Mouse (Mus musculus) myocyte (in vitro differentiated cells): ENCODE data around the gene Rin1. TPM values are rescaled to one million over a fixed set of nuclear protein-coding genes. Genes with fewer than 3 reads are reported as not detected.

Source experiments
- H3K27me3 ChIP-seq: one replicate; pipeline ENCODE4 v1.6.1; 2011; ENCODE audit not compliant: control insufficient read depth, insufficient read depth, insufficient read length
- H3K36me3 ChIP-seq: one replicate; pipeline ENCODE4 v1.6.1; 2011; ENCODE audit not compliant: control insufficient read depth, insufficient read depth
- H3K4me2 ChIP-seq: one replicate; pipeline ENCODE4 v1.6.1; 2011; ENCODE audit warnings: low read depth, control low read depth
- H3K4me3 ChIP-seq: one replicate; pipeline ENCODE4 v1.5.1; 2011; ENCODE audit warnings: mild to moderate bottlenecking, control low read depth, moderate library complexity
- H3K79me2 ChIP-seq: one replicate; pipeline ENCODE4 v1.6.1; 2011; ENCODE audit not compliant: control insufficient read depth, insufficient read depth
- H3ac ChIP-seq: one replicate; pipeline ENCODE4 v1.6.1; 2011; ENCODE audit not compliant: control insufficient read depth, insufficient read length
- CEBPB ChIP-seq: IDR thresholded peaks from 2 replicates; pipeline ENCODE4 v1.6.1; 2011; ENCODE audit warnings: mild to moderate bottlenecking, moderate library complexity; ENCODE audit not compliant: poor library complexity, insufficient read depth, severe bottlenecking
- E2F4 ChIP-seq: IDR thresholded peaks from one replicate; pipeline ENCODE4 v1.6.1; 2011; ENCODE audit warnings: mild to moderate bottlenecking, control low read depth, moderate library complexity; ENCODE audit not compliant: insufficient read depth
- MAX ChIP-seq: IDR thresholded peaks from one replicate; pipeline ENCODE4 v1.6.1; 2011; ENCODE audit warnings: low read depth, mild to moderate bottlenecking, control low read depth
- MYOD1 ChIP-seq, 3 experiments: IDR thresholded peaks; one replicate each; pipeline ENCODE4 v1.6.1; 2011; ENCODE audit warnings: control low read depth in 2 of 3, low read depth in 2 of 3, mild to moderate bottlenecking in 2 of 3, moderate library complexity in 1 of 3; ENCODE audit not compliant: insufficient read length in 2 of 3, control insufficient read depth in 1 of 3
- MYOG ChIP-seq, 3 experiments: IDR thresholded peaks; one replicate each; pipeline ENCODE4 v1.6.1; 2011; ENCODE audit warnings: control low read depth in 2 of 3, low read depth in 2 of 3, mild to moderate bottlenecking in 2 of 3; ENCODE audit not compliant: insufficient read length in 2 of 3, control insufficient read depth in 1 of 3, insufficient read depth in 1 of 3
- POLR2A ChIP-seq: IDR thresholded peaks from one replicate; pipeline ENCODE4 v1.6.1; 2011; ENCODE audit warnings: low read depth, mild to moderate bottlenecking, control low read depth, moderate library complexity; ENCODE audit not compliant: insufficient read length
- POLR2AphosphoS2 ChIP-seq: IDR thresholded peaks from one replicate; pipeline ENCODE4 v1.6.1; 2011; ENCODE audit warnings: low read depth, control low read depth; ENCODE audit not compliant: insufficient read length
- REST ChIP-seq: IDR thresholded peaks from one replicate; pipeline ENCODE4 v1.6.1; 2011; ENCODE audit warnings: mild to moderate bottlenecking, control low read depth, moderate library complexity; ENCODE audit not compliant: insufficient read depth, insufficient read length
- SRF ChIP-seq: IDR thresholded peaks from one replicate; pipeline ENCODE4 v1.6.1; 2011; ENCODE audit warnings: low read depth; ENCODE audit not compliant: control insufficient read depth, insufficient read length
- TCF12 ChIP-seq: IDR thresholded peaks from one replicate; pipeline ENCODE4 v1.6.1; 2011; ENCODE audit warnings: mild to moderate bottlenecking, control low read depth; ENCODE audit not compliant: poor library complexity, insufficient read depth, severe bottlenecking
- TCF3 ChIP-seq: IDR thresholded peaks from one replicate; pipeline ENCODE4 v1.6.1; 2011; ENCODE audit warnings: low read depth, control low read depth; ENCODE audit not compliant: insufficient read length
- USF1 ChIP-seq: IDR thresholded peaks from one replicate; pipeline ENCODE4 v1.6.1; 2011; ENCODE audit warnings: low read depth, mild to moderate bottlenecking, control low read depth, moderate library complexity
- polyA plus RNA-seq: library from polyadenylated mRNA; unstranded; fragments of >200 nt; fragmentation: generic; extraction: Trizol; gene quantifications from one replicate; pipeline ENCODE4 v1.2.1, GENCODE M21; 2012; ENCODE audit warnings: missing spikeins

The Rin1 gene
- polyA plus RNA-seq, 1 experiment, result 63.9 TPM

GRCm38 (mm10) chr19:5094243-5094632, 44.0 kb downstream of the Rin1 start:
- Histone ChIP-seq H3ac (no peak overlapping the region), H3K36me3 (no peaks in the 10 kb centered on the region), H3K79me2 (no peaks in the 10 kb centered on the region), H3K27me3 (no peaks in the 10 kb centered on the region), H3K4me3 (no peak overlapping the region), H3K4me2 (no peak overlapping the region)
- TF ChIP-seq MYOD1 (IDR thresholded peaks at IDR 0.05; ENCODE audit: control insufficient read depth in 1 of 3, insufficient read length in 2 of 3, low read depth in 2 of 3) (no peak), USF1 (no peak), TCF3 (no peak), MYOG (IDR thresholded peaks at IDR 0.05; ENCODE audit: control insufficient read depth in 1 of 3, insufficient read depth in 1 of 3, insufficient read length in 2 of 3, low read depth in 2 of 3) (no peak), E2F4 (no peak), POLR2AphosphoS2 (peak; percentile 83), POLR2A (no peak), SRF (no peak)

- no peak overlapping the region for H3ac ChIP-seq
- H3K27me3 ChIP-seq, result no peaks in the 10 kb centered on the region
- TF ChIP-seq TCF3, result no peak
- no peak for TF ChIP-seq CEBPB
- no peak for TF ChIP-seq E2F4
- peak; percentile 4 for TF ChIP-seq POLR2AphosphoS2
- TF ChIP-seq POLR2A, result no peak
- TF ChIP-seq REST, result no peak
- H3K4me2 ChIP-seq, result no peak overlapping the region
- no peaks in the 10 kb centered on the region for H3K79me2 ChIP-seq
- no peaks in the 10 kb centered on the region for H3K36me3 ChIP-seq
- H3K4me3 ChIP-seq, result no peak overlapping the region
These were observed 44.6 kb downstream of the Rin1 start for GRCm38 (mm10) chr19:5094746-5095417.

DNA sequence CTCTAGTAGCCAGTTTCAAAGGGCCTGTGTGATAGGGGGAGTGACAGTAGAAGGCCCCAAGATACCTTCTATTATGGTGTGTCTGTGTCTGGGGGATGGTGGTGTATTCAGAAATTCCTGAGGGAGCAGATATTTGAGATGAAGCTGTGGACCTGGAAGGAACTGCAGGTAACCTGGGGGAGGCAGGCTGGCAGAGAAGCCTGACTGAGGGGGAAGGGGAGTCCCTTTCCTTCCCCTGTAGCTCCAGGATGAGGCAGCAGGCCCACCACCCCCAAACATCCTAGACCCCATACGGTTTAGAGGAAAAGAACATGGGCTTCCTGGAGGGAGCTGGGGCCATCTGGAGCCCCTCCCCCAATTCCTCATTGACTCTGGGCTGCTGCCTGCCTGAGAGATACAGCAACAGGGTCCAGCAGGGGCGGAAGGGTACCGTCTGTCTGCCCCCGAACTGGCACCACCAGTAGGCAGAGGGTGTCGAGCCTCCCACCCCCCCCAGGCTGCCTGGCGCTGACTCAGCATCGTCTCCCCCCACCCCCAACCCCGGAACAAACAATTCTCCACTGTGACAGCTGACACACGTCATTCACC, 45.7 kb downstream of the Rin1 start:
- no peak overlapping the region for H3K4me3 ChIP-seq
- peaks cover 2% of the 10 kb centered on the region for H3K36me3 ChIP-seq
- H3K4me2 ChIP-seq, result no peak overlapping the region
- peak in 1 of 3 experiments; percentile 44 for TF ChIP-seq MYOD1 (IDR thresholded peaks at IDR 0.05; ENCODE audit: control insufficient read depth in 1 of 3, insufficient read length in 2 of 3, low read depth in 2 of 3)
- peak; percentile 68 for TF ChIP-seq POLR2AphosphoS2
- TF ChIP-seq CEBPB, result no peak
- no peak overlapping the region for H3ac ChIP-seq
- no peaks in the 10 kb centered on the region for H3K79me2 ChIP-seq
- H3K27me3 ChIP-seq, result no peaks in the 10 kb centered on the region

- Histone ChIP-seq H3ac (no peak overlapping the region), H3K4me3 (no peak overlapping the region), H3K36me3 (peaks cover 9% of the 10 kb centered on the region), H3K79me2 (no peaks in the 10 kb centered on the region), H3K4me2 (peak overlapping the region; percentile 71), H3K27me3 (no peaks in the 10 kb centered on the region)
- TF ChIP-seq POLR2A (no peak), TCF12 (no peak), MYOG (IDR thresholded peaks at IDR 0.05; ENCODE audit: control insufficient read depth in 1 of 3, insufficient read depth in 1 of 3, insufficient read length in 2 of 3, low read depth in 2 of 3) (no peak), MAX (no peak), USF1 (no peak), MYOD1 (IDR thresholded peaks at IDR 0.05; ENCODE audit: control insufficient read depth in 1 of 3, insufficient read length in 2 of 3, low read depth in 2 of 3) (no peak), CEBPB (no peak), SRF (no peak), POLR2AphosphoS2 (no peak), E2F4 (no peak), REST (no peak), TCF3 (no peak)
These were observed 47.5 kb downstream of the Rin1 start for GRCm38 (mm10) chr19:5097521-5098362.

DNA sequence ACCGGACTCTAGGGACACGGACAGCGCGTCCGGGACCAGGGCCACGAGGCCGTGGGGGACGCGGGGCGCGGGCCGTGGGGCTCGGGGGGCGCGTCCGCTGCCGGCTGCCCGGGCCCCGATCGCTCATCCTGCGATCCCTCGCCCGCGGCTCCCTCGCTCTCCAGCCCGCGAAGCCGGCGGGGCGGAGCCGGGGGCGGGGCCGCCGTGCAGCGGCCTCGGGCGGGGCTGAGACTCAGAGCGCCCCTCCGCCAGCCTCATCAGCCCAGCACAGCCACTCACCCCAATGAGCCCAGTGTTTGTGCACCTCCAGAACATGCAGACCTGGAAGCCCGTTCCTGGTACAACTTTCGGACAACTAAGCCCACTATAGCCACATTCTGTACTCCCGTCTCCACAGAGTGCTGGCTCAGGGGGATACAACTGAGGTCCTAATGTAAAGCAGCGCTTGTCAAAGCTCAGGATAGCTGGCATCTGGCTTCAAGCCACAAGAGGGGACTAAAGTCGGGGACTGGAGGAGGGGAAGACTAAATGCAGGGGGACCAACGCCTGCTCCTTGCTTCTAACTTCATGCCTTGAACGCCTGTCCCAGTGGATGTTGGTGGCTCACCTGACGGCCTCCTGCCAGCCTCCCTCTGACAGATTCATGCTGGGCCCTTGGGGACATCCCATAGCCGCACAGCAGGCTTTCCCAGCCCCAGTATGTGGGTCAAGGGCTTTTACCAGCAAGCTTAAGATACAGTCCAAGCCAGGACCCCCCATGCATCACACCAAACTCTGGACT, 48.3 kb downstream of the Rin1 start, which contains the start of gene Cnih2:
Cnih2 (minus strand) TSS at position 159 of the 781 bp plus-strand sequence.
- Histone ChIP-seq H3K4me2 (peak within 1 kb of the TSS; percentile 71), H3K36me3 (peaks cover 13% of the 10 kb centered on the region), H3K79me2 (no peaks in the 10 kb centered on the region), H3ac (no peak within 1 kb of the TSS), H3K4me3 (no peak within 1 kb of the TSS), H3K27me3 (no peaks in the 10 kb centered on the region)
- TF ChIP-seq POLR2A (peak; percentile 42), POLR2AphosphoS2 (peak; percentile 75), MYOD1 (IDR thresholded peaks at IDR 0.05; ENCODE audit: control insufficient read depth in 1 of 3, insufficient read length in 2 of 3, low read depth in 2 of 3) (no peak)
